Mouse (Mus musculus) hindbrain, embryonic 13.5 days (tissue): ENCODE results near the gene Tnr. TPM values are rescaled to one million over a fixed set of nuclear protein-coding genes. Genes with fewer than 3 reads are reported as not detected.

Experiments used
- ATAC-seq: fragments of 200-750 bp; cut with Nextera tagmentation; 2 replicates; pipeline ENCODE4 v1.8.0; 2017; ENCODE audit warnings: moderate TSS enrichment; ENCODE audit not compliant: low FRiP score
- H3K27ac ChIP-seq: fragments of 300-500 bp; sonication (generic); 2 replicates; pipeline ENCODE4 v1.5.1; 2015; ENCODE audit warnings: inconsistent platforms, mild to moderate bottlenecking, moderate library complexity
- H3K27me3 ChIP-seq: fragments of 300-500 bp; sonication (generic); 2 replicates; pipeline ENCODE4 v1.6.1; 2015; ENCODE audit warnings: mild to moderate bottlenecking, inconsistent platforms
- H3K36me3 ChIP-seq: fragments of 300-500 bp; sonication (generic); 2 replicates; pipeline ENCODE4 v1.6.1; 2015; ENCODE audit warnings: mild to moderate bottlenecking, inconsistent platforms
- H3K4me1 ChIP-seq: fragments of 300-500 bp; sonication (generic); replicated peaks from 2 replicates; pipeline ENCODE4 v1.6.1; 2015; ENCODE audit warnings: inconsistent platforms
- H3K4me2 ChIP-seq: fragments of 300-500 bp; sonication (generic); 2 replicates; pipeline ENCODE4 v1.6.1; 2015; ENCODE audit warnings: inconsistent platforms, mild to moderate bottlenecking, moderate library complexity
- H3K4me3 ChIP-seq: fragments of 300-500 bp; sonication (generic); 2 replicates; pipeline ENCODE4 v1.5.1; 2015; ENCODE audit warnings: mild to moderate bottlenecking, inconsistent platforms
- H3K9ac ChIP-seq: fragments of 300-500 bp; sonication (generic); 2 replicates; pipeline ENCODE4 v1.6.1; 2015; ENCODE audit warnings: mild to moderate bottlenecking, inconsistent platforms
- H3K9me3 ChIP-seq: fragments of 300-500 bp; sonication (generic); 2 replicates; pipeline ENCODE4 v1.6.1; 2016; ENCODE audit warnings: inconsistent platforms
- WGBS: fragments of 180-500 bp; shearing (Covaris S2); methylation state at CpG from one replicate; pipeline ENCODE4 v1.1.7; 2015; 5-methylcytosine and 5-hydroxymethylcytosine counted together
- polyA plus RNA-seq: library from polyadenylated mRNA; unstranded; fragments of >200 nt; fragmentation: Nextera tagmentation; extraction: Ambion mirVana; gene quantifications from 2 replicates; pipeline ENCODE4 v1.2.1, GENCODE M21; 2015

Gene Tnr
- polyA plus RNA-seq, 1 experiment from 2014 or later = 3.0 TPM

- H3K27ac ChIP-seq = no peak overlapping the region
- no peak overlapping the region for H3K4me3 ChIP-seq
- H3K36me3 ChIP-seq = no peaks in the 10 kb centered on the region
- peaks cover 13% of the 10 kb centered on the region for H3K4me1 ChIP-seq
- H3K9me3 ChIP-seq = no peaks in the 10 kb centered on the region
- H3K27me3 ChIP-seq = no peaks in the 10 kb centered on the region
- H3K4me2 ChIP-seq = no peak overlapping the region
- ATAC-seq = no peak
- no peak overlapping the region for H3K9ac ChIP-seq
- 92% methylated on average over 2 of the region's 2 CpGs for WGBS
Measured at GRCm38 (mm10) chr1:159743744-159744253, 220.2 kb downstream of the Tnr start.

DNA sequence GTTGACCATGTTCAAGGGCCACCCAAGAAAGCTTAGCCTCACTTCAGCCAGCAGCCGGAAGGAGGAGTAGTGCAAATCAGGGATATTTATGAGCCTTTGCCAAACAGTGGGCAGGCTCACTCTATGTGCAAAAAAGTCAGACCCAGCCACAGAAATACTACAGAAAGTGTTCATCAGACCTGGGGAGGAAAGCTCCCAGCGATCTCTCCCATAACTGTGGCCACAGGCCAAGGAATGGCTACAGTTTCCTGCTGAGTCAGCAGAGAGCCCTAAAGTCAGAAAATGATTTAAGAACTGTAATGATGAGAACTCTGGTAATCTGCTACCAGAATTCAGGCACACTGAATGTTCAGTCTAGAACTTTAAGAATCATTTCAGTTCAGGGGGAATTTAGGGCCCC is 221.7 kb downstream of the Tnr start:
- 84% methylated on average over 2 of the region's 2 CpGs for WGBS
- Histone ChIP-seq H3K4me3 (no peak overlapping the region), H3K4me1 (peaks cover 13% of the 10 kb centered on the region), H3K27ac (no peak overlapping the region), H3K9ac (no peak overlapping the region), H3K4me2 (no peak overlapping the region), H3K36me3 (no peaks in the 10 kb centered on the region), H3K27me3 (no peaks in the 10 kb centered on the region), H3K9me3 (no peaks in the 10 kb centered on the region)
- no peak for ATAC-seq

GRCm38 (mm10) chr1:159747969-159748368 is 224.4 kb downstream of the Tnr start:
- Histone ChIP-seq H3K36me3 (no peaks in the 10 kb centered on the region), H3K4me3 (no peak overlapping the region), H3K9ac (no peak overlapping the region), H3K9me3 (no peaks in the 10 kb centered on the region), H3K4me1 (peaks cover 3% of the 10 kb centered on the region; the same call in 1 of the 2 replicates), H3K4me2 (no peak overlapping the region), H3K27ac (no peak overlapping the region), H3K27me3 (no peaks in the 10 kb centered on the region)
- WGBS = 75% methylated on average over 7 of the region's 7 CpGs
- ATAC-seq = no peak

GRCm38 (mm10) chr1:159750411-159750810 is 226.8 kb downstream of the Tnr start:
- no peak overlapping the region for H3K4me3 ChIP-seq
- no peaks in the 10 kb centered on the region for H3K36me3 ChIP-seq
- no peaks in the 10 kb centered on the region for H3K27me3 ChIP-seq
- H3K4me1 ChIP-seq = peaks cover 3% of the 10 kb centered on the region; the same call in 1 of the 2 replicates
- no peak overlapping the region for H3K27ac ChIP-seq
- no peak overlapping the region for H3K4me2 ChIP-seq
- H3K9ac ChIP-seq = no peak overlapping the region
- H3K9me3 ChIP-seq = no peaks in the 10 kb centered on the region
- no peak for ATAC-seq
- WGBS = 60% methylated on average over 5 of the region's 5 CpGs

DNA sequence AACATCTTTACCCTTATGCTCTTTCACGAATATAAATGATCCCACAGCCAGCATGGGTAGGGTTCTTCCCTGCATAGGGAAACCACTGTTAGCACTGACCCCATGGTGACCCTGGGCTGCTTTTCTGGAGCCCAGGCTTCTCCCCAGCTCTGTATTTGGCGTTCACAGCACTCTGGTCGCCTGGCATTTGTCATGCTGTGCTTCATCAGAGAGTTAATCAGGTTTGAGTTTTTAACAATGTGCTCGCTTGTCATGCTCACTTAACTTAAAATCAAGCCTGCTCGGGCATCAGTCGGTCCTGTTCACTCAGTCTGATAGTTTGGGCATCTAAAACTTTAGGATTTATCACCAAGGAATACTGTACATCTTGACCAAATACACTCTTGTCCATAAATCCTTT is 227.3 kb downstream of the Tnr start:
- H3K4me3 ChIP-seq = no peak overlapping the region
- no peak for ATAC-seq
- WGBS = 19% methylated on average over 6 of the region's 6 CpGs
- H3K4me2 ChIP-seq = no peak overlapping the region
- H3K27me3 ChIP-seq = no peaks in the 10 kb centered on the region
- no peak overlapping the region for H3K27ac ChIP-seq
- H3K9ac ChIP-seq = no peak overlapping the region
- no peaks in the 10 kb centered on the region for H3K36me3 ChIP-seq
- peaks cover 3% of the 10 kb centered on the region; the same call in 1 of the 2 replicates for H3K4me1 ChIP-seq
- H3K9me3 ChIP-seq = no peaks in the 10 kb centered on the region

GRCm38 (mm10) chr1:159760970-159761369 is 237.4 kb downstream of the Tnr start:
- peak; percentile 59 for ATAC-seq
- H3K9me3 ChIP-seq = no peaks in the 10 kb centered on the region
- H3K4me2 ChIP-seq = no peak overlapping the region

GRCm38 (mm10) chr1:159763901-159764300 is 240.3 kb downstream of the Tnr start:
- H3K36me3 ChIP-seq = no peaks in the 10 kb centered on the region
- WGBS = 66% methylated on average over 2 of the region's 2 CpGs

More at GRCm38 (mm10) chr1:159760970-159761369, 237.4 kb downstream of the Tnr start:
- Histone ChIP-seq H3K36me3 (no peaks in the 10 kb centered on the region), H3K27me3 (0 out of 2 replicates have a peak, but pooled peaks cover 5% of the 10 kb centered on the region), H3K4me3 (no peak overlapping the region), H3K9ac (no peak overlapping the region), H3K4me1 (no peaks in the 10 kb centered on the region), H3K27ac (no peak overlapping the region)

GRCm38 (mm10) chr1:159764897-159765296 is 241.3 kb downstream of the Tnr start:
- Histone ChIP-seq H3K9me3 (no peaks in the 10 kb centered on the region), H3K4me2 (no peak overlapping the region), H3K27ac (no peak overlapping the region), H3K4me1 (peaks cover 13% of the 10 kb centered on the region), H3K4me3 (no peak overlapping the region), H3K36me3 (no peaks in the 10 kb centered on the region), H3K9ac (no peak overlapping the region), H3K27me3 (0 out of 2 replicates have a peak, but pooled peaks cover 5% of the 10 kb centered on the region)
- WGBS = 66% methylated on average over 2 of the region's 2 CpGs
- ATAC-seq = no peak

More at GRCm38 (mm10) chr1:159763901-159764300, 240.3 kb downstream of the Tnr start:
- Histone ChIP-seq H3K4me1 (peaks cover 5% of the 10 kb centered on the region; the same call in 1 of the 2 replicates), H3K4me2 (no peak overlapping the region), H3K9ac (no peak overlapping the region), H3K4me3 (no peak overlapping the region), H3K9me3 (no peaks in the 10 kb centered on the region), H3K27me3 (0 out of 2 replicates have a peak, but pooled peaks cover 5% of the 10 kb centered on the region), H3K27ac (no peak overlapping the region)
- no peak for ATAC-seq

- peak overlapping the region; percentile 44; the same call in 1 of the 2 replicates for H3K27ac ChIP-seq
- no peak overlapping the region for H3K4me2 ChIP-seq
- H3K27me3 ChIP-seq = no peaks in the 10 kb centered on the region
- no peaks in the 10 kb centered on the region for H3K36me3 ChIP-seq
- no peaks in the 10 kb centered on the region for H3K9me3 ChIP-seq
- H3K4me3 ChIP-seq = no peak overlapping the region
- no peak for ATAC-seq
- H3K4me1 ChIP-seq = peaks cover 17% of the 10 kb centered on the region
- 62% methylated on average over 6 of the region's 6 CpGs for WGBS
- no peak overlapping the region for H3K9ac ChIP-seq
Measured at GRCm38 (mm10) chr1:159769948-159770347, 246.4 kb downstream of the Tnr start.

GRCm38 (mm10) chr1:159773671-159774070 is 250.1 kb downstream of the Tnr start:
- H3K27me3 ChIP-seq = no peaks in the 10 kb centered on the region
- peaks cover 12% of the 10 kb centered on the region for H3K4me1 ChIP-seq
- H3K4me3 ChIP-seq = no peak overlapping the region
- WGBS = 84% methylated on average over 12 of the region's 12 CpGs
- no peaks in the 10 kb centered on the region for H3K36me3 ChIP-seq
- no peaks in the 10 kb centered on the region for H3K9me3 ChIP-seq
- ATAC-seq = no peak
- no peak overlapping the region for H3K4me2 ChIP-seq
- no peak overlapping the region for H3K27ac ChIP-seq
- no peak overlapping the region for H3K9ac ChIP-seq

DNA sequence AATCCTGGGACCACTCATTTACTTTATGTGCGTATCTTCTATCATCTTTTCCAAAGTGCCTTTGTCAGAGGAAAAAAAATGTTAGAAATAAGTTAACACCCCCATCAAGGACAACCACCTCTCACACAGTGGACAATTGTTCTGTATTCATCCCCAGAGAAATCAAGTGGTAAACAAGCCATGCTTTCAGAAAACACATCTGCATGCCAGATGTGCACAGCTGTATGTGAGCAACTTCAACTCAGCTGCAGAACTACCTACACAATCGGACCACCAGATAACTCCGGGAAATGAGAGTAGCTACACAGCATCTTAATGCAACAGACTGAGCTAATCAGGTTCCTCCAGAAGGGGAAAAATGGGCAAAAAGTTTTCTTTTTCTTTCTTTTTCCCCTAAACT is 251.6 kb downstream of the Tnr start:
- WGBS = 78% methylated on average over 3 of the region's 3 CpGs
- Histone ChIP-seq H3K9me3 (no peaks in the 10 kb centered on the region), H3K4me1 (peaks cover 3% of the 10 kb centered on the region; the same call in 1 of the 2 replicates), H3K27ac (no peak overlapping the region), H3K27me3 (no peaks in the 10 kb centered on the region), H3K4me3 (no peak overlapping the region), H3K9ac (no peak overlapping the region), H3K4me2 (no peak overlapping the region), H3K36me3 (no peaks in the 10 kb centered on the region)
- no peak for ATAC-seq

DNA sequence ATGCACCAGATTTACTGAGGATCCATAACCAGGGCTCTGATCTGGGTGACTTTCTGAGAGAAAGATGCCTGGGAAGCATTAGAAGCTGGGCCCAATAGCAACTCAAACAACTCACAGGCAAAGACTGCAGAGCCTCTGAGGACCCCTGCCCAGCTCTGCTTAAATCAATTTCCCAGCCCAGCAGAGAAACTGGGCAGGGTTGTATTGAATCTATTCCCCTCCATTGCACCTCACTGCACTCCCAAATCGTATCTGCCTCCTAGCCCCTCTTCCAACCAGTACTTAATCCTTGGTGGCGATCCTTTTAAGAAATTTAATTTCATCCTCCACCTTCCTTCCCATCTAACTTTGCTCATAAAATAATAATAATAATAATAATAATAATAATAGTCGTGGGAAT is 253.5 kb downstream of the Tnr start:
- Histone ChIP-seq H3K36me3 (no peaks in the 10 kb centered on the region), H3K4me2 (no peak overlapping the region), H3K27me3 (no peaks in the 10 kb centered on the region), H3K9ac (no peak overlapping the region), H3K9me3 (no peaks in the 10 kb centered on the region), H3K27ac (no peak overlapping the region), H3K4me3 (no peak overlapping the region), H3K4me1 (no peaks in the 10 kb centered on the region)
- 55% methylated on average over 3 of the region's 3 CpGs for WGBS
- ATAC-seq = no peak

- Histone ChIP-seq H3K4me2 (no peak overlapping the region), H3K27ac (no peak overlapping the region), H3K9ac (no peak overlapping the region), H3K4me3 (no peak overlapping the region), H3K4me1 (no peaks in the 10 kb centered on the region), H3K27me3 (no peaks in the 10 kb centered on the region), H3K9me3 (no peaks in the 10 kb centered on the region), H3K36me3 (no peaks in the 10 kb centered on the region)
- no peak for ATAC-seq
- WGBS = 88% methylated on average over 3 of the region's 3 CpGs
Measured at GRCm38 (mm10) chr1:159779424-159779823, 255.9 kb downstream of the Tnr start.
